ENCODE assay signal across 9 mouse cellular contexts in the genomic region with DNA sequence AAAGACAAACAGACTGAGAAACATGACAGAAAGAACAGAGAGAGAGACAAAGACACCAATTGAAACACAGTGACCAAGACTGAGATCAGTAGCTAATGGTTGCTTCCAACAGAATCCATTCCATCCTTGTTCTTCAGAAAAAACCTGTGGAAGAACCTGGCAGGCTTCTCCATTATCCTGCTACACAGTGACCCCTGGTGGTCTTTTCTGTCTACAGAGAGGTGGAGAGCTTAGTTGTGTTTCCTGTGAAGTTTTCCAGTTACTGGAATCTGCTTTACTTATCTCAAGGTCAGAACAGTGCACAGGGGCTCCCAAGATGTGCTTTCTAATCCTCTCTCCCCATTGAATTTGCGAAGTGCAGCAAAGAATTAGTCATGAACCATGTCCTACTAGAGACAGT.
DNase-seq lines count a peak whose midpoint lies in the region; ATAC-seq lines count a peak whose summit lies in the region.
"Had no signal": no experiment of that assay in that cellular context is flagged by ENCODE, and none has a peak within 500 bp of the region (broad histone marks: within the 10 kb centered on the region; RNA-seq: fewer than 3 reads in every experiment).

No protein-coding gene starts in this region.

- intact Hi-C loops in heart, postnatal 14 days (cut with DNase I), result loop anchor here (2.0 to 10.0 kb wide), 2 partner anchors 1693 to 1905 kb away; a partner anchor contains a TSS
- intact Hi-C loops in left cerebral cortex, postnatal 25 days (cut with DNase I), result loop anchor here (5.0 to 10.0 kb wide), 2 partner anchors 1210 to 1903 kb away; no protein-coding TSS in a partner anchor

- H3K4me1 ChIP-seq in forebrain, embryonic 12.5 days, result no peaks in the 10 kb centered on the region

- H3K4me2 ChIP-seq in forebrain, embryonic 12.5 days, result no peak overlapping the region

- WGBS in forebrain, embryonic 12.5 days, result 71% methylated on average over 1 of the region's 1 CpGs

- no peak overlapping the region for H3K9ac ChIP-seq in forebrain, embryonic 12.5 days

- no peak overlapping the region for H3K4me3 ChIP-seq in forebrain, embryonic 12.5 days (replicated peaks)
- H3K4me3 ChIP-seq: myocyte had no signal

- ATAC-seq in forebrain, embryonic 12.5 days (ENCODE audit: low FRiP score), result 0 out of 2 replicates have a peak, but pooled peaks have one; percentile 20

- H3K36me3 ChIP-seq in forebrain, embryonic 12.5 days (replicated peaks), result no peaks in the 10 kb centered on the region

- no peak overlapping the region for H3K27ac ChIP-seq in forebrain, embryonic 12.5 days

- DNase-seq in heart, postnatal 14 days, result peak; percentile 14 to 57
- no peak for DNase-seq in heart, adult 9 months (ENCODE audit: low spot score in 2 of 2)
- peak; percentile 79 for DNase-seq in 3T3-L1 (ENCODE audit: low read depth, low spot score)
- peak; percentile 62 for DNase-seq in R1 (ENCODE audit: low read depth, low spot score)
- DNase-seq in left cerebral cortex, postnatal 25 days (ENCODE audit: low spot score in 2 of 2), result peak; percentile 18 to 20
- DNase-seq in testis, postnatal 10 days (ENCODE audit: low spot score), result peak; percentile 72
- DNase-seq in cerebellum, adult 18-20 months, result no peak

- H3K27me3 ChIP-seq in forebrain, embryonic 12.5 days, result no peaks in the 10 kb centered on the region

- H3K9me3 ChIP-seq in forebrain, embryonic 12.5 days, result no peaks in the 10 kb centered on the region

Comparison
In these comparisons a context has a peak if more than half of its experiments do, and no peak if none do; other contexts are left out.
1. DNase-seq: peak in heart, postnatal 14 days (2 of 2), 3T3-L1 (single experiment), R1 (single experiment), left cerebral cortex, postnatal 25 days (2 of 2) and testis, postnatal 10 days (single experiment); none in heart, adult 9 months (0 of 2) and cerebellum, adult 18-20 months (0 of 2).